Mouse (Mus musculus) limb, embryonic 14.5 days (tissue): ENCODE data around the gene Zdhhc17. TPM values are rescaled to one million over a fixed set of nuclear protein-coding genes. Genes with fewer than 3 reads are reported as not detected.

ENCODE experiments used
- ATAC-seq: fragments of 200-750 bp; cut with Nextera tagmentation; 2 replicates; pipeline ENCODE4 v1.8.0; 2017; ENCODE audit warnings: low read depth, moderate number of reproducible peaks, moderate TSS enrichment; ENCODE audit not compliant: low FRiP score
- DNase-seq: peaks from one replicate; pipeline ENCODE4 v3.0.0-alpha.2; 2015; ENCODE audit warnings: low spot score
- H3K27ac ChIP-seq: fragments of 300-500 bp; sonication (generic); replicated peaks from 2 replicates; pipeline ENCODE4 v1.5.1; 2014; ENCODE audit warnings: low read depth, mild to moderate bottlenecking, low read length, moderate library complexity, mixed read lengths
- H3K27me3 ChIP-seq: fragments of 300-500 bp; sonication (generic); 2 replicates; pipeline ENCODE4 v1.6.1; 2014; ENCODE audit warnings: low read length, mixed read lengths; ENCODE audit not compliant: control insufficient read depth, insufficient read depth
- H3K36me3 ChIP-seq: fragments of 300-500 bp; sonication (generic); 2 replicates; pipeline ENCODE4 v1.6.1; 2014; ENCODE audit warnings: mild to moderate bottlenecking, low read length, moderate library complexity, mixed read lengths; ENCODE audit not compliant: control insufficient read depth, insufficient read depth
- H3K4me1 ChIP-seq: fragments of 300-500 bp; sonication (generic); 2 replicates; pipeline ENCODE4 v1.6.1; 2014; ENCODE audit warnings: antibody characterized with exemption, low read length, mixed read lengths; ENCODE audit not compliant: control insufficient read depth, insufficient read depth
- H3K4me2 ChIP-seq: fragments of 300-500 bp; sonication (generic); replicated peaks from 2 replicates; pipeline ENCODE4 v1.6.1; 2014; ENCODE audit warnings: low read depth, mild to moderate bottlenecking, low read length, moderate library complexity; ENCODE audit not compliant: severe bottlenecking
- H3K4me3 ChIP-seq: fragments of 300-500 bp; sonication (generic); replicated peaks from 2 replicates; pipeline ENCODE4 v1.5.1; 2014; ENCODE audit warnings: low read length
- H3K9ac ChIP-seq: fragments of 300-500 bp; sonication (generic); 2 replicates; pipeline ENCODE4 v1.6.1; 2014; ENCODE audit warnings: mild to moderate bottlenecking, low read depth, low read length, moderate library complexity; ENCODE audit not compliant: severe bottlenecking
- H3K9me3 ChIP-seq: fragments of 300-500 bp; sonication (generic); 2 replicates; pipeline ENCODE4 v1.6.1; 2016; ENCODE audit warnings: low read length; ENCODE audit not compliant: control insufficient read depth
- POLR2A ChIP-seq: fragments of 200-500 bp; IDR thresholded peaks from 2 replicates; pipeline ENCODE4 v1.8.0; 2012; ENCODE audit warnings: inconsistent platforms, mild to moderate bottlenecking, moderate library complexity, borderline replicate concordance; ENCODE audit not compliant: insufficient read depth, insufficient read length; ENCODE audit errors: extremely low read depth
- WGBS: fragments of 180-500 bp; shearing (Covaris S2); extraction: QIAGEN DNeasy Blood & Tissue Kit; methylation state at CpG from one replicate; pipeline ENCODE4 v1.1.7; 2014; 5-methylcytosine and 5-hydroxymethylcytosine counted together
- polyA plus RNA-seq, 2 experiments: library from polyadenylated mRNA; depleted of rRNA in 1 of 2; stranded (reverse) in 1 of 2; unstranded in 1 of 2; fragments of >200 nt; fragmentation: Nextera tagmentation in 1 of 2; extraction: Ambion mirVana in 1 of 2; gene quantifications; 2 replicates each; pipeline versions ENCODE4 v1.2.1 to v1.2.3; 2012 to 2014

Gene Zdhhc17
- polyA plus RNA-seq, 2 experiments, result 25.0 to 41.8 TPM

- H3K4me3 ChIP-seq, result no peak overlapping the region
- no peaks in the 10 kb centered on the region for H3K27me3 ChIP-seq
- no peaks in the 10 kb centered on the region for H3K9me3 ChIP-seq
- peak; percentile 51 for DNase-seq
- ATAC-seq, result no peak
- no peak for TF ChIP-seq POLR2A
- no peak overlapping the region for H3K27ac ChIP-seq
- H3K4me2 ChIP-seq, result no peak overlapping the region
- H3K36me3 ChIP-seq, result peaks cover 39% of the 10 kb centered on the region
- 63% methylated on average over 3 of the region's 3 CpGs for WGBS
- H3K9ac ChIP-seq, result no peak overlapping the region
- no peaks in the 10 kb centered on the region for H3K4me1 ChIP-seq
These were observed 35.5 kb downstream of the Zdhhc17 start for GRCm38 (mm10) chr10:110974463-110974862.

DNA sequence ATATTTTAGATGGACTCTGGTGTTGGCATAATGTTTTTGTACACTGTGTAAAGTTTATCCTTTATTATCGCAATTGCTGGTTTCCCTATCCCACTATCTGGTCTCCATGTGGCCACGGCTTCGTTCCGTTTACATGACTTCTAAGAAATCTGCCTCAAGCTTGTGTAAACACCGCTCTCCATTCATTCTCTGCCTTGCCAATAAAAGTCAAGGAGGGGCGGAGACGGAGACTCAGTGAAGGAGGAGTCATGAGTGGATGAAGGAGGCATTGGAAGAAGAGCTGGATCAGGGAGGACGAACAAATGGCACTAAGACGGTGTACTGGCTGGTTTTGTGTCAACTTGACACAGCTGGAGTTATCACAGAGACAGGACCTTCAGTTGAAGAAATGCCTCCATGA is 37.9 kb downstream of the Zdhhc17 start:
- ATAC-seq, result no peak
- no peak for DNase-seq
- Histone ChIP-seq H3K36me3 (peaks cover 41% of the 10 kb centered on the region), H3K9me3 (no peaks in the 10 kb centered on the region), H3K27me3 (no peaks in the 10 kb centered on the region), H3K9ac (no peak overlapping the region), H3K4me3 (no peak overlapping the region), H3K4me1 (no peaks in the 10 kb centered on the region), H3K4me2 (no peak overlapping the region), H3K27ac (no peak overlapping the region)
- TF ChIP-seq POLR2A, result no peak
- 57% methylated on average over 9 of the region's 9 CpGs for WGBS

DNA sequence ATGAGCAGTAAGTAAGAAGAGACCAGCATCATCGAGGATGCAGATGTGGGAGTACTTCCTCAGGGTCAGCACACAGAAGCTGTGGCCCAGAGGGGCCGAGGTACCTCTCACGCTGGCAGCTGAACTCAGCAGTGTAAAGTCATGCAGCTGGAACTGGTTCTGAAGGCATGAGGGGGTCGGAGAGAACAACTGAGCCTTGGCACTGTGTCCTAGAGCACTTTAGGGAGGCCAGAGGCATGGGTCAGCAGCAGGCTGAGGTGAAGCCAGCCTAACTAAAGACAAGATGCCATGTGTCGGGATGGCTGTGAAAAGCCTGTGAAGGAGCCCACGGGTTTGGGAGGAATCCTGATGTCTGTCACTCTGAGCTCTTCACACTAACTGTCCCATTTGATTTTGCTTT is 38.5 kb downstream of the Zdhhc17 start:
- Histone ChIP-seq H3K9ac (no peak overlapping the region), H3K4me1 (no peaks in the 10 kb centered on the region), H3K36me3 (peaks cover 46% of the 10 kb centered on the region), H3K9me3 (no peaks in the 10 kb centered on the region), H3K27ac (no peak overlapping the region), H3K4me2 (no peak overlapping the region), H3K4me3 (no peak overlapping the region), H3K27me3 (no peaks in the 10 kb centered on the region)
- WGBS, result 72% methylated on average over 6 of the region's 6 CpGs
- TF ChIP-seq POLR2A, result no peak
- DNase-seq, result no peak
- no peak for ATAC-seq

DNA sequence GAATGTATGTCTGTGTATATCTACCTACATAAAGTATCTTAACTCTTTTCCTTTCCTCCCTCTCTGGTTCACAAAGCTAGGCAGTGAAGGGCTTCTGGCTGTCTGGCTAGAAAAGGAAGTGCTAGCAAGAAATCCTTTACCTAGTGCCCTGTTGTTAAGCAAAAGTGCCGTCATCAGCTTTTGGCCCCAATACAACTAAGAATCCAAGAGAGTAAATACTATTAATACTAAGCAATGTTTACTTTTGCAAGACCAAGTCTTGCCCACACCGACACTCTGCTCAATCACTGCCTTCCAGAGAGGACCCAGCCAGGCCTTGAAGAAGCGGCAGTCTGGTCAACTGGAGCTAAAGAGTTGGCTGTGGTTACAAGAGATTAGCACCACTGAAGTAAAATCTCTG is 38.9 kb downstream of the Zdhhc17 start:
- Histone ChIP-seq H3K9me3 (no peaks in the 10 kb centered on the region), H3K4me2 (no peak overlapping the region), H3K9ac (no peak overlapping the region), H3K36me3 (peaks cover 47% of the 10 kb centered on the region), H3K27me3 (no peaks in the 10 kb centered on the region), H3K4me3 (no peak overlapping the region), H3K4me1 (no peaks in the 10 kb centered on the region), H3K27ac (no peak overlapping the region)
- 88% methylated on average over 3 of the region's 3 CpGs for WGBS
- TF ChIP-seq POLR2A, result no peak
- no peak for DNase-seq
- no peak for ATAC-seq

DNA sequence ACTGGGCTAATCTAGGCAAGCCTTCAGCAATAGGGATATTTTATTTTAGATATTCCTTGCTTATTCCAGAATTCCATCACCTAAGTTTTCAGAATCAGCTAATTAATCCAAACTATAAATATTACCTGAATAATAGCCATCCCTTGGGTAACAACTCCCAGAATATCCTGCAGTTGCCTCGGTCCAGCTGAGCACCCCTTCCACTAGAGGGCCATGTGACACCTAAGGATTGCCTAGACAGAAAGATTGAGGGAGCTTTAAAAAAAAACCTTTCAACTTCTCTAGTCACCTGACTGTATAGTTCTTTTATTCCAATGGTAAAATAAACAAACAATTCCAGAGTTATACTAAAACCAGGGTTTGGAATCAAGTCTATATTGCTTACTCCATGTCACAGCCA is 47.8 kb downstream of the Zdhhc17 start:
- Histone ChIP-seq H3K36me3 (peaks cover 39% of the 10 kb centered on the region), H3K9ac (no peak overlapping the region), H3K27ac (no peak overlapping the region), H3K4me2 (no peak overlapping the region), H3K9me3 (no peaks in the 10 kb centered on the region), H3K27me3 (no peaks in the 10 kb centered on the region), H3K4me1 (no peaks in the 10 kb centered on the region), H3K4me3 (no peak overlapping the region)
- DNase-seq (no peak), ATAC-seq (no peak)
- 38% methylated on average over 1 of the region's 1 CpGs for WGBS
- no peak for TF ChIP-seq POLR2A

DNA sequence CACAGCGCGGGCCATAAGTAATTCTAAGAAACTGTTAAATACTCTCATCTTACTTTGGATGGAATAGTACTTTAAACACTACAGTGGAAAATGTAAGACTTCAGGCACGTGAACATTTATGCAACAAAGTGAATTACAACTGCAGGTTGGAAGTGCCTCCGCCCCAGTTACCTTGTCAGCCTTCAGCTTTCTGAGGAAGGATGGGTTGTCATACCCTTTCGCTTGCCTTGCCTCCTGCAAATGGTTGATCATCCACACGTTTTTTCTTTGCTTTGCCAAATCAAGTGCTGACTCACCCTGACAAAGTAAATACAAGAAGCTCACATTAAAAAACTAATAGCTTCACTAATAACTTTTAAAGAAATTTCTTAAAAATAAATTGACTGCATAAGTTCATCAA is 49.1 kb downstream of the Zdhhc17 start:
- ATAC-seq (no peak), DNase-seq (no peak)
- Histone ChIP-seq H3K4me1 (no peaks in the 10 kb centered on the region), H3K9ac (no peak overlapping the region), H3K27me3 (no peaks in the 10 kb centered on the region), H3K27ac (no peak overlapping the region), H3K9me3 (no peaks in the 10 kb centered on the region), H3K36me3 (peaks cover 39% of the 10 kb centered on the region), H3K4me3 (no peak overlapping the region), H3K4me2 (no peak overlapping the region)
- no peak for TF ChIP-seq POLR2A
- WGBS, result 89% methylated on average over 6 of the region's 6 CpGs
